Mouse (Mus musculus): ENCODE measurements at regions not wholly inside any gene's neighbourhood (a gene's known extent, or its start where the extent isn't known, plus 50 kb on each side); places are given as distances from the start of the nearest gene placed in this dataset.

GRCm38 (mm10) chr13:32541611-32542010 is 203.1 kb upstream of the Gmds start:
- TF ChIP-seq CTCF (conservative IDR thresholded peaks at IDR 0.05; ENCODE audit: insufficient read depth, insufficient read length, low read depth, low read length) (no peak), POLR2A (IDR thresholded peaks at IDR 0.05; ENCODE audit: low read depth, low read length) (no peak)

All from kidney, adult 2 months (tissue).